Mouse (Mus musculus): Measurements from ENCODE around the gene Uvrag. TPM values are rescaled to one million over a fixed set of nuclear protein-coding genes. Genes with fewer than 3 reads are reported as not detected.

The Uvrag gene
- polyA plus RNA-seq, 1 experiment = 45.9 TPM

DNA sequence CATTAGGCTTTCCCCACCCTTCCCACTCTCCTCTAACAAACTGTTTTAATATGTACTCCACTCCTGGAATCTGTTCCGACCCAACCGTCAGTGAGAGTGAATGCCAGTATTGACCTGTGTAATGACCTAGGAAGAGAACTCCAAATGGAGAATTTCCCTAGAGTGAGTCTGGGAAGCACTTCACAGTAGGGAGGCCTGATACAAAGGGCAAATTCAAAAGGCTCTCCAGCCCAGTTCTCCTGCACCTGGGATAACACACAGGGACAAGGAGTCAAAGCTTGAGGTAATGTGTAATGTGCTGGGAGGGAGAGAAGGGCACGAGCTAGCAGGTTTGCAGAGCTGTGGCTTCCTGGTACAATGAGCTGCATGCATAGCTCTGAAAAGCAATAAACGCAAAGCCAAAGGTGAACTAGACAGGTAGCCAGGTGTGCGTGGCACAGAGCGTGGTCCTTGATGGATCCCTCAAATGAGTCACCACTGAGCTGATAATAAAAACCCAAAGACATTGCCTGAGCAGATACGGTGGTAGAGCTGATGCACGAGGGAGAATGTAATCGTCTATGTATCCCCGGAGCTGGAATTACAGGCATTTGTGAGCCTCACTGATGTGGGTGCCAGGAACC, 213.9 kb downstream of the Uvrag start:
- no peaks in the 10 kb centered on the region for H3K4me1 ChIP-seq (ENCODE audit: control insufficient read depth, insufficient read depth, insufficient read length)
- H3K4me3 ChIP-seq (ENCODE audit: extremely low read depth, insufficient read depth, insufficient read length) = no peak overlapping the region
- DNase-seq (ENCODE audit: low read depth in 1 of 2, low spot score in 2 of 2) = no peak
- 96% methylated on average over 10 of the region's 10 CpGs for WGBS
- no peaks in the 10 kb centered on the region for H3K27me3 ChIP-seq (ENCODE audit: control insufficient read depth, insufficient read depth, low read length)
- H3K36me3 ChIP-seq (ENCODE audit: control insufficient read depth, insufficient read depth, low read length) = peaks cover 3% of the 10 kb centered on the region; the same call in 1 of the 2 replicates
- H3K27ac ChIP-seq (ENCODE audit: insufficient read depth, low read length) = no peak overlapping the region
- TF ChIP-seq POLR2A (IDR thresholded peaks at IDR 0.05; ENCODE audit: low read depth, low read length) = no peak
- no peak for TF ChIP-seq CTCF (IDR thresholded peaks at IDR 0.05; ENCODE audit: extremely low read depth, insufficient read depth, insufficient read length, insufficient replicate concordance)

DNA sequence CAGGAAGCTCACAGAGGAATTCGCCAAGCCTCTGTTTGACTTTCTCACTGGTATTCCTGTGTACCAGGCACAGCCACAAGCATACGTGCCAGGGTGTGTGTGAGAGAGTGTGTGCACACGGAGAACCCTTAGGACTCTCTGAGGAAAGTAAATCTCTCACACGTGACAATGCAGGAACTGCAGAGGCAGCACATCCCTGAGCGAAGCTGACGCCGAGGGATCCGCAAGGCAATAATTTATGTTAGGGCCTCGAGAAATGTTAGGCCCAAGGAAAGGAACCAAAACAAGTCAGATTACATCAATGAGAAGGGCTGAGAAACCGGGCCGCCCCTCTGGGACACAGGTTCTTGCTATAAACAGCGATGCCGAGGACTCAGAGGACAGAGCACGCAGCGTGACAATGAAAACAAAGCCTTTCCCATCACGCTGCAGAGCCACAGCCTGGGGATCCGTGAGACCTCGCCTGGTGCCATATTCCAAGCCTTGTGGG, 216.5 kb downstream of the Uvrag start:
- WGBS = 93% methylated on average over 18 of the region's 18 CpGs
- DNase-seq (ENCODE audit: low read depth in 1 of 2, low spot score in 2 of 2) = no peak
- Histone ChIP-seq H3K36me3 (ENCODE audit: control insufficient read depth, insufficient read depth, low read length) (peaks cover 3% of the 10 kb centered on the region; the same call in 1 of the 2 replicates), H3K4me1 (ENCODE audit: control insufficient read depth, insufficient read depth, insufficient read length) (no peaks in the 10 kb centered on the region), H3K27me3 (ENCODE audit: control insufficient read depth, insufficient read depth, low read length) (no peaks in the 10 kb centered on the region), H3K4me3 (ENCODE audit: extremely low read depth, insufficient read depth, insufficient read length) (no peak overlapping the region), H3K27ac (ENCODE audit: insufficient read depth, low read length) (no peak overlapping the region)
- no peak for TF ChIP-seq CTCF (IDR thresholded peaks at IDR 0.05; ENCODE audit: extremely low read depth, insufficient read depth, insufficient read length, insufficient replicate concordance)
- TF ChIP-seq POLR2A (IDR thresholded peaks at IDR 0.05; ENCODE audit: low read depth, low read length) = no peak

DNA sequence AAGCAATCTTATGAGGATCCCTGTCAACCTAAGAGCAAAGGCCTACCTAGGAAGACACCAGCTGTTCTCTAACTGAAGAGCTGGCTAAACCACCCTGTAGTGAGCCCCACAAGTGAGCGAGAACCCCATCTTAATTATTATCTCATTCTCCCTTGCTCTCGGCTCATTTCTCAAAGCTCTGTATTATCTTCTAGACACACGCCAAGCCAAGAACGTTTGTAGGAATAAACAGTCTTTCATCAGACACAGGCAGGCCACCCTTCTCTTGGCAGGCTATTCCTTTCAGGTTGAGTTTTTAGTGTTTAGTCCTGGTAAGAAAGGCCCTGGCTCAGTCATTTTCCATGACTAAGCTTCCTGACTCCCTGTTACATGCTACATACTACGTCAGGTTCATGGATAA, 218.0 kb downstream of the Uvrag start:
- DNase-seq (ENCODE audit: low read depth in 1 of 2, low spot score in 2 of 2) = no peak
- 85% methylated on average over 5 of the region's 5 CpGs for WGBS
- Histone ChIP-seq H3K4me3 (ENCODE audit: extremely low read depth, insufficient read depth, insufficient read length) (no peak overlapping the region), H3K36me3 (ENCODE audit: control insufficient read depth, insufficient read depth, low read length) (peaks cover 3% of the 10 kb centered on the region; the same call in 1 of the 2 replicates), H3K27ac (ENCODE audit: insufficient read depth, low read length) (no peak overlapping the region), H3K27me3 (ENCODE audit: control insufficient read depth, insufficient read depth, low read length) (no peaks in the 10 kb centered on the region), H3K4me1 (ENCODE audit: control insufficient read depth, insufficient read depth, insufficient read length) (no peaks in the 10 kb centered on the region)
- TF ChIP-seq POLR2A (IDR thresholded peaks at IDR 0.05; ENCODE audit: low read depth, low read length) (no peak), CTCF (IDR thresholded peaks at IDR 0.05; ENCODE audit: extremely low read depth, insufficient read depth, insufficient read length, insufficient replicate concordance) (no peak)

DNA sequence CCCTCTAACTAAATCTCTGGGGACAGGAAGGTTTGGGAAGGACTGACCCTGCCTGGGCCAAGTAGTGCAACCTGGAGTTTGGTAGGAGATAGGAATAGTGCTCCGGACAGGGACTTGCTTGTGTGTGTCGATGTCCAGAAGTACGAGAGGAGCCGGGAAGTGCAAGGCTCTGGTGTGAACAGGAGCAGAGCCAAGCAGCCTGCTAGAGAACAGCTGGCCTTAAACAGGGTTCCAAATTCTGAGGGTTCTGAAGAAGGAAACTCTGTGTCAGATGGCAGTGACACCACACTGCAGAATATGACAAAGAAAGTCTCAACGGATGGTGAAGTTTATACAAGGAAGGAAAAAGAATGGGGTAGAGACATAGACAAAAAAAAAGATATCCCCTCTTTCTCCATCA, 223.5 kb downstream of the Uvrag start:
- H3K4me1 ChIP-seq (ENCODE audit: control insufficient read depth, insufficient read depth, insufficient read length) = no peaks in the 10 kb centered on the region
- no peak overlapping the region for H3K27ac ChIP-seq (ENCODE audit: insufficient read depth, low read length)
- 0 out of 2 replicates have a peak, but pooled peaks cover 1% of the 10 kb centered on the region for H3K36me3 ChIP-seq (ENCODE audit: control insufficient read depth, insufficient read depth, low read length)
- 89% methylated on average over 5 of the region's 5 CpGs for WGBS
- no peaks in the 10 kb centered on the region for H3K27me3 ChIP-seq (ENCODE audit: control insufficient read depth, insufficient read depth, low read length)
- TF ChIP-seq CTCF (IDR thresholded peaks at IDR 0.05; ENCODE audit: extremely low read depth, insufficient read depth, insufficient read length, insufficient replicate concordance) = no peak
- no peak for TF ChIP-seq POLR2A (IDR thresholded peaks at IDR 0.05; ENCODE audit: low read depth, low read length)
- H3K4me3 ChIP-seq (ENCODE audit: extremely low read depth, insufficient read depth, insufficient read length) = no peak overlapping the region
- no peak for DNase-seq (ENCODE audit: low read depth in 1 of 2, low spot score in 2 of 2)

DNA sequence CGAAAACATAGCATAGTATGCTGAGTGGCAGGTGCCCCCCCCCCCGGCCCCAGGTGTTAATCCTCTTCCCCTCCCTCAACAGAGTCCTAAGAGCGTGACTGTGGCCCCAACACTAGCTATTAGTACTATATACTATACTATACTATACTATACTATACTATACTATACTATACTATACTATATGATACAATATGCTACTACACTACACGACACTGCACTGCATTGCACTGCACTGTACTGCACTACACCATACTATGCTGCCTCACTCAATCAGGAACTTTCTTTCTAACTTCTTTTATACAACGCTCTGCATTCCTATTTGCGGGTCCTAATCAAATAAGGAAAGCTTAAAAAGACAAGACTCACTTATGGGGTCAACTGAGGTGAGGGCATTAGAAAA, 224.4 kb downstream of the Uvrag start:
- Histone ChIP-seq H3K36me3 (ENCODE audit: control insufficient read depth, insufficient read depth, low read length) (no peaks in the 10 kb centered on the region), H3K27me3 (ENCODE audit: control insufficient read depth, insufficient read depth, low read length) (no peaks in the 10 kb centered on the region), H3K4me3 (ENCODE audit: extremely low read depth, insufficient read depth, insufficient read length) (no peak overlapping the region), H3K4me1 (ENCODE audit: control insufficient read depth, insufficient read depth, insufficient read length) (no peaks in the 10 kb centered on the region), H3K27ac (ENCODE audit: insufficient read depth, low read length) (no peak overlapping the region)
- TF ChIP-seq POLR2A (IDR thresholded peaks at IDR 0.05; ENCODE audit: low read depth, low read length) = no peak
- TF ChIP-seq CTCF (IDR thresholded peaks at IDR 0.05; ENCODE audit: extremely low read depth, insufficient read depth, insufficient read length, insufficient replicate concordance) = no peak
- DNase-seq (ENCODE audit: low read depth in 1 of 2, low spot score in 2 of 2) = no peak
- WGBS = 87% methylated on average over 6 of the region's 6 CpGs

DNA sequence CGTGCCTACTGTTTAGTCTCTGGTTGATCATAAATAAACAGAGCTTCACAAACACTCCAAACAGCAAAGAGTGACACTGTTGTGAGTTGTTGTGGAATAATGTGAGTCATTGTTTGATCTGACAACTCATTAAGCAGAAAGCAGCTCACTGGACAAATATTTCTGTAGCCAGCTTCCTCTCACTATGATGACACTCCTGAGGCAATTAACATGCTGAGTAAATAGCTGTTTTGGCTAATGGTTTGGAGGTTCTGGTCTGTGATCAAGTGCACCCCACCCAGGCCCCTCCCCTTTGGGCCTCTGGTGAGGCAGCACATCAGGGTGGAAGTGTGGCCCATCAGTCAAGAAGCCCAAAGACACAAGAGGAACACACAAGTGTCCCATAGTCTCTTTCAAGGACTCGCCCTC, 228.0 kb downstream of the Uvrag start:
- no peak for DNase-seq (ENCODE audit: low read depth in 1 of 2, low spot score in 2 of 2)
- no peak overlapping the region for H3K4me3 ChIP-seq (ENCODE audit: extremely low read depth, insufficient read depth, insufficient read length)
- H3K27me3 ChIP-seq (ENCODE audit: control insufficient read depth, insufficient read depth, low read length) = no peaks in the 10 kb centered on the region
- H3K36me3 ChIP-seq (ENCODE audit: control insufficient read depth, insufficient read depth, low read length) = no peaks in the 10 kb centered on the region
- H3K27ac ChIP-seq (ENCODE audit: insufficient read depth, low read length) = no peak overlapping the region
- WGBS = 80% methylated on average over 2 of the region's 2 CpGs
- H3K4me1 ChIP-seq (ENCODE audit: control insufficient read depth, insufficient read depth, insufficient read length) = no peaks in the 10 kb centered on the region
- TF ChIP-seq CTCF (IDR thresholded peaks at IDR 0.05; ENCODE audit: extremely low read depth, insufficient read depth, insufficient read length, insufficient replicate concordance) (no peak), POLR2A (IDR thresholded peaks at IDR 0.05; ENCODE audit: low read depth, low read length) (no peak)

DNA sequence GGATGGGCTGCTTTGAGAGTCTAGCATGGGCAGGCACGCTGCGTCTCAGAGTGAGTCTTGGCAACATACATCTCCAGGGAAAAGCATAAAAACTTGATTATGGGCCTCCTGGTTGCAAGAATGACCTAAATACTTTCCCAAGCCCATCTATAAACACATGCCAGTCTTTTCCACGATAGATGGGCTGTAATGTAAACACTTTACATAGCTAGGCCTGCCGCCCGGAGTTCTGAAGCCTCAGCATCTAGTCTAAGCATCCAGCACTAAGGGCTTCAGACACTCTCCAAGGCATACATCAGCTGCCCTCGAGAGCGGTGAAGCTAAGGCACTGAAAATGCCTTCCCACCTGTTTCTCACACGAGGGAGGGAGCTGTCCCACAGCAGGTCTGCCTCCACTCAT, 229.7 kb downstream of the Uvrag start:
- Histone ChIP-seq H3K27me3 (ENCODE audit: control insufficient read depth, insufficient read depth, low read length) (no peaks in the 10 kb centered on the region), H3K36me3 (ENCODE audit: control insufficient read depth, insufficient read depth, low read length) (peaks cover 1% of the 10 kb centered on the region; the same call in 1 of the 2 replicates), H3K4me3 (ENCODE audit: extremely low read depth, insufficient read depth, insufficient read length) (no peak overlapping the region), H3K27ac (ENCODE audit: insufficient read depth, low read length) (no peak overlapping the region), H3K4me1 (ENCODE audit: control insufficient read depth, insufficient read depth, insufficient read length) (no peaks in the 10 kb centered on the region)
- 89% methylated on average over 8 of the region's 8 CpGs for whole genome bisulfite sequencing
- TF ChIP-seq POLR2A (IDR thresholded peaks at IDR 0.05; ENCODE audit: low read depth, low read length) = no peak
- no peak for TF ChIP-seq CTCF (IDR thresholded peaks at IDR 0.05; ENCODE audit: extremely low read depth, insufficient read depth, insufficient read length, insufficient replicate concordance)
- no peak for DNase-seq (ENCODE audit: low read depth in 1 of 2, low spot score in 2 of 2)
